Mouse (Mus musculus) c-Kit-positive CD71-positive TER-119-negative erythroid progenitor cells, embryonic 14.5 days (primary cell): ENCODE measurements around the gene Grb10.

Experiments
- DNase-seq: peaks from one replicate; pipeline ENCODE4 v3.0.0-alpha.2; 2013; ENCODE audit warnings: low read depth

The Grb10 gene

GRCm38 (mm10) chr11:11901509-11901908 is 137.0 kb downstream of the Grb10 start:
- DNase-seq: no peak

- no peak for DNase-seq
These were observed 140.0 kb downstream of the Grb10 start for GRCm38 (mm10) chr11:11898496-11898895.

DNA sequence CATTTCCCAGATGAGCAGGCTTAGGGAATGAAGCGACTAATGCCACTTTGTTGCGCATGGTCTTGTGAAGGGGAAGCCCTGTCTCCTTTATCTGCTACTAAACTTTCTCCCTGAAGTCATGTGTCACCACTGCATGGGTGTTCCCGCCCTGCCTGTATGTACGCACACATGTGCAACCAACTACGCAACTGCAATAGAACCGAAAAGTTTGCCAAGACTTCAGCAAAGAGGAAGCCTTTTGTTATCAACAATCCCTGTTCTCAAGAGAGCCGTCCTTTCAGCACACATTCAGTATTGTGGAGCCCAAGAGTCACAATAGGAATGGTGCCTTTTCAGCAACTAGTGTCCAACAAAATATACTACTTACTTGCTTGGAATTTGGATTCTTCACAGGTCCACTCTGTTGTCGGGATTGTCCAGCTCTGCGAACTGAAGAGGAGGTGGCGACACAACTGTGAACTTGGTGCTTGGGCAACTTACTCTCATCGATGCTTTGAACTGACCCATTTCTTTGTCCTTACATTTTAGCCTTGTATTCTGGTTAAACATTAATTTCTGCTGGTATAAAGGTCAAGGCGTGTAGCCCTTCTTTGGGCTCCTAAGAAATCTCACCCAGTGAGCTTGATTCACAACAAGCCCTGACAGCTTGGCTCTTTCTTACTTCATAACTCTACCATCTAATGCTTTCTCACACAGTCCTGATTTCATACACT is 140.7 kb downstream of the Grb10 start, which contains the start of gene Ddc:
Gene Ddc (minus strand): TSS at position 500 of the 713 bp plus-strand sequence.
- DNase-seq: no peak

DNA sequence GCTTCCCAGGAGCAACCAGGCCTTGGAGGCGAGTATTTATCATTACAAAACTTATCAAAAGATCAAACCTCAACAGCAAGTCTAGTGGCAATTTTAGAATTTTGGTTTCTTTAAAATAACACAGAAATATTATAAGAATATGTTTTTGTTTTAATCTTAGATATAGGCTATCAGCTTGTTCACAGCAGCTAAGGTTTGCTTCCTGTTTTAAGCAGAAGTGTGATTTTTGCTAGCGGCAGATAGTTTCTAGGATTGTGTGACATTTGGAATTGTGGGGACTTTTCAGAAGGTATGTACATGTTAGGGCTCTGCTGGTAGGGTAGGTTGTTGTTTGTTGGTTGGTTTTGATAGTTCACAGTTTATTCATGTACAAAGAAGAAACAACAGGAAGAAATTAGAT is 143.0 kb downstream of the Grb10 start:
- no peak for DNase-seq

- no peak for DNase-seq
These were observed 144.7 kb downstream of the Grb10 start for GRCm38 (mm10) chr11:11893769-11894168.

GRCm38 (mm10) chr11:11892993-11893602 is 145.4 kb downstream of the Grb10 start:
- DNase-seq: no peak

GRCm38 (mm10) chr11:11891832-11892231 is 146.7 kb downstream of the Grb10 start:
- DNase-seq: no peak

DNA sequence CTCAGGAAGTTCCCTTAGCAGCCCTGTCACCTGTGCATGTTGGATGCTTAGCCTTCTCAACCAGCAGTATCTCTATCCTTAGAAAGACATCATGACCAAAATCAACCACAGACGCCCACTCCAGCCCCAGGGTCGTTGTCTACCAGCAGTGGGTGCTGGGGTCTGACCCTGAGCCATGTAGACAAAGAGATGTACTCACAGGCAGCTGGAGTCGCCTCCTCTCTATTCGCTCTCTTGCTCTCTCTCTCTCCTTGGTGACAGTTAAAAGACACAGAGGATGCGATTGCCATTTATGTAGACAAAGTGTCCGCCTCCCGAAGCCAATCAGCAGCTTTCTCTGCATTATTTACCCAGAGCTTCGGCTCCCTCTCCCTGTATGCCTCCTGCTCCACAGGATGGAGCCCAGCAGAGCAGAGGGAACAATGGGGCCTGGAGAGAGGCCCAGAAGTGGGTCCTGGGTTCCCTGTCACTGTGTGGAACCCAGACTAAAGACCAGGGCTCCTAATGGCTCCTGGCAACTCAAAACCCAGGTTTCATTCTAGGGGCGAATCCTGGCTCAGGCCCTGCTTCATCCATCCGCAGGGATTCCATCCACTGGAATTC is 148.2 kb downstream of the Grb10 start:
- DNase-seq: no peak

DNA sequence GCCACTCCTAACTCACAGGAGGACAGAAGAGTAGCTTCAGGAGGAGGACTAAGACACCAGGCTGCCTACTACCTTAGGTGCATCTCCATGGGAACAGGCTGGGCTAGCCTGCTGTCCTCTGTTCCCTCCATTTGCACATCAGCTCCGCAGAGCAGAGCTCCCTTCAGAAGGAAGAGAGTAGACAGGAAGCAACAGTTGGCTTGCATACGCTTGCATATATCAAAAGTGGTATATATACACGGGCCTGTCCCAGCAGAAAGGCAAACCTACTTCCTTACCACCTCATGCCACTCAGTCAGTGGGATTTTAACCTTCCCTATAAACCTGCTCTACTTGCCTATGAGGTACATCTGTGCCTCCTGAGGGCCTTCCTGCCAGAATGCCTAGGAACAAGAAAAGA is 149.8 kb downstream of the Grb10 start:
- no peak for DNase-seq

DNA sequence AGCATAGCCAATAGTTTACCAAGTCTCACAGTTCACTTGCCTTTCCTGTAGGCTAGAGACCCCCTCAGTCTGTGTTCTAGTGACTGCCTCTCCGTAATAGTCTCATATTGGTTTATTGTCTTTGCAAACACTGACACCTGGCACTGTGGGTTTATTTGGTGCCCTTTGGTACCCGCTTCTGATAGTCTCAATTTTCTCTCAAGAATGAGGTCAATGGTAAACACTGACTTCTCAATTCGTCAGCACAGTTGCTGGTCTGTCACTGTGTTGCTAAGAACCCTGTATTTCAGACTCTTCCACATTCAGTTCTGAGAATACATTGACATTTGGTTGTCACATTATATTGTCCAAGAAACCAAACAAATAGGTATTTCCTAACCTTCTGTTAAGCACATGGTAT is 150.4 kb downstream of the Grb10 start:
- DNase-seq: no peak

- DNase-seq: no peak
These were observed 152.0 kb downstream of the Grb10 start for GRCm38 (mm10) chr11:11886403-11886998.

- no peak for DNase-seq
These were observed 152.6 kb downstream of the Grb10 start for GRCm38 (mm10) chr11:11885921-11886320.

GRCm38 (mm10) chr11:11885246-11885643 is 153.2 kb downstream of the Grb10 start:
- peak; percentile 44 for DNase-seq

DNA sequence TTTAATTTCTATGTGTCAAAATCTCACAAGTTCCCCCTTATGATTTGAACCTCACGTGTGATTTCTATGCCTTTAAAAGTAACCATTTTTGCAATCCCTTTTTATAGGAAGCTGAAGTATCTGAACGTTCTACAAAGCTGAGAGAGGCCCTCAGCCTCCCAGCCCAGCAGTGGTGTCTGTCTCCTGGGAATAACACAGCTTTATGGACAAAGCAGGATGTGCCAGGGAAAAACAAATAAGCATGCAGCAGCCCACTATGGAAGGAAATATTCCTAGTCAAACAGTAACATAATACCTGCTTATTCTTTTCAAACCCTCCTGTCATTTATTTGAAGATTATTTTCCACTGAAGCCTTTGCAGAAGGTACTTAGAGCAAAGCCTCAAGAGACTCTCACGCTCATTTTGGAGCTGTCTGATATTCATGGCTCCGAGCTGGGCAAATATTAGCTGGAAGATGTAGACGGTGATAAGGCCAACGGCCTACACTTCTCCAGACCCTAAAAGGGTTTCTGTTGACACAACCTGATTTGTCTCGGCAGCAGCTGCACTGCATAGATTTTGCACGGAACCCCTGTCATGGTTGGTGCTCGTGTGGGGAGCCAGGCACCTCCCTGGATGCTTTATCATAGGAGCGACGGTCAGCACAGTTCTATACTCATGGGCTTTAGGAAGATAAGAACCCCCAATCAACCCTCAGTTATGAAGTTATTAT is 153.8 kb downstream of the Grb10 start:
- DNase-seq: peak; percentile 50

- no peak for DNase-seq
These were observed 156.7 kb downstream of the Grb10 start for GRCm38 (mm10) chr11:11881783-11882155.

DNA sequence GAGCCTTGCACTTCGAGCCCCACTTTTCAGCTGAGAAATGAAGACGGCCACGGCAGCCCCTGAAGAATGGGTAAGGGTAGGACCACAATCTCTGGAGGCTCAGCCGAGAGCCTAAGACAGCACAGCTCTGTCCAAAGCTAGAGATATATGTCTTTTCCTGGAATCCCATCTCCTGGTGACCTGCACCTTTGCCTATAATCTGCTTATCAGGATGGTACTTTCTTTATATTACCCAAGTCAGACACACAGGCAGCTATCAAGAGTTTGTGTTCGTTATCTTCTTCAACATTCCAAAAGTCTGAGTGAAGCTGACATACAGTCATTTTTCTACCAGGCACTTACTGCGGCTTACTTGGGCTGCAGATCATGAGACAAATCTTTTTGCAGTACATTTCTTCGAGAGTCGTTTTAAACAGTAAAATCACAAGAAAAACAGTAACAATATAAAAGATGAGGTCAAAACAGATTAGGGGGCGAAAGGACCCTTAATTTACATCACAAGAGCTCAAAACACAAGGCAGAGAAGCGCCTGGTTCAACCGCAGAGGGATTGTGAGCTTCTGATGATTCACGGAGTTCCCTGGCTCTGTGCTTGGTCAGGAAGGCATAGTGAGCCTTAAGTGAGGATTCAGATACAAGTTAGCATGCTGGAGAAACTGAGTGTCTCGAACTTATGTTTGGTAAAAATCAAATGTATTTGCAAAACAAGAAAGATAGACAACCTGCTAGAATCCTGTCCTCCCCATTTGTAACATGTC is 157.3 kb downstream of the Grb10 start:
- DNase-seq: no peak
